Mouse (Mus musculus) kidney, embryonic 15.5 days (tissue): ENCODE measurements around the gene 4933428G20Rik. TPM values are rescaled to one million over a fixed set of nuclear protein-coding genes. Genes with fewer than 3 reads are reported as not detected.

Source experiments
- ATAC-seq: fragments of 200-750 bp; cut with Nextera tagmentation; replicated peaks from 2 replicates; pipeline ENCODE4 v1.8.0; 2017; ENCODE audit warnings: moderate TSS enrichment; ENCODE audit not compliant: low FRiP score
- H3K27ac ChIP-seq: fragments of 300-500 bp; sonication (generic); 2 replicates; pipeline ENCODE4 v1.5.1; 2015; ENCODE audit warnings: mild to moderate bottlenecking, inconsistent platforms
- H3K27me3 ChIP-seq: fragments of 300-500 bp; sonication (generic); 2 replicates; pipeline ENCODE4 v1.6.1; 2015; ENCODE audit warnings: inconsistent platforms
- H3K36me3 ChIP-seq: fragments of 300-500 bp; sonication (generic); 2 replicates; pipeline ENCODE4 v1.6.1; 2015; ENCODE audit warnings: inconsistent platforms
- H3K4me1 ChIP-seq: fragments of 300-500 bp; sonication (generic); 2 replicates; pipeline ENCODE4 v1.6.1; 2015; ENCODE audit warnings: inconsistent platforms
- H3K4me2 ChIP-seq: fragments of 300-500 bp; sonication (generic); 2 replicates; pipeline ENCODE4 v1.6.1; 2015; ENCODE audit warnings: moderate library complexity, mild to moderate bottlenecking, inconsistent platforms
- H3K4me3 ChIP-seq: fragments of 300-500 bp; sonication (generic); replicated peaks from 2 replicates; pipeline ENCODE4 v1.5.1; 2015; ENCODE audit warnings: mild to moderate bottlenecking, inconsistent platforms
- H3K9ac ChIP-seq: fragments of 300-500 bp; sonication (generic); 2 replicates; pipeline ENCODE4 v1.6.1; 2015; ENCODE audit warnings: mild to moderate bottlenecking, inconsistent platforms
- H3K9me3 ChIP-seq: fragments of 300-500 bp; sonication (generic); replicated peaks from 2 replicates; pipeline ENCODE4 v1.6.1; 2016; ENCODE audit warnings: inconsistent platforms
- WGBS: fragments of 180-500 bp; shearing (Covaris S2); methylation state at CpG from one replicate; pipeline ENCODE4 v1.1.7; 2015; ENCODE audit warnings: mixed read lengths; 5-methylcytosine and 5-hydroxymethylcytosine counted together
- polyA plus RNA-seq: library from polyadenylated mRNA; unstranded; fragments of >200 nt; fragmentation: Nextera tagmentation; extraction: Ambion mirVana; gene quantifications from 2 replicates; pipeline ENCODE4 v1.2.1, GENCODE M21; 2015

4933428G20Rik gene
- polyA plus RNA-seq, 1 experiment from 2014 or later, result 0.84 TPM

- Histone ChIP-seq H3K4me1 (peaks cover 26% of the 10 kb centered on the region), H3K27ac (no peak overlapping the region), H3K27me3 (peaks cover 51% of the 10 kb centered on the region), H3K4me3 (no peak overlapping the region), H3K9me3 (no peaks in the 10 kb centered on the region), H3K9ac (no peak overlapping the region), H3K36me3 (peaks cover 50% of the 10 kb centered on the region), H3K4me2 (no peak overlapping the region)
- no peak for ATAC-seq
- 89% methylated on average over 4 of the region's 4 CpGs for WGBS
Observed at GRCm38 (mm10) chr11:97497543-97497942, 2.6 kb downstream of the 4933428G20Rik start.

GRCm38 (mm10) chr11:97492836-97493235, 7.3 kb downstream of the 4933428G20Rik start:
- ATAC-seq, result no peak
- 80% methylated on average over 3 of the region's 3 CpGs for WGBS
- Histone ChIP-seq H3K4me3 (no peak overlapping the region), H3K36me3 (peaks cover 75% of the 10 kb centered on the region), H3K9me3 (no peaks in the 10 kb centered on the region), H3K27ac (no peak overlapping the region), H3K9ac (no peak overlapping the region), H3K27me3 (peaks cover 5% of the 10 kb centered on the region; the same call in 1 of the 2 replicates), H3K4me2 (no peak overlapping the region), H3K4me1 (no peaks in the 10 kb centered on the region)

GRCm38 (mm10) chr11:97491640-97492039, 8.5 kb downstream of the 4933428G20Rik start:
- 69% methylated on average over 10 of the region's 10 CpGs for WGBS
- ATAC-seq, result no peak
- peaks cover 77% of the 10 kb centered on the region for H3K36me3 ChIP-seq

GRCm38 (mm10) chr11:97489589-97490324, 10.4 kb downstream of the 4933428G20Rik start:
- Histone ChIP-seq H3K27ac (no peak overlapping the region), H3K4me1 (peaks cover 7% of the 10 kb centered on the region; the same call in 1 of the 2 replicates), H3K9me3 (no peaks in the 10 kb centered on the region), H3K9ac (no peak overlapping the region), H3K4me2 (no peak overlapping the region), H3K27me3 (no peaks in the 10 kb centered on the region), H3K4me3 (no peak overlapping the region), H3K36me3 (peaks cover 81% of the 10 kb centered on the region)
- ATAC-seq, result 0 out of 2 replicates have a peak, but pooled peaks have one; percentile 49
- 29% methylated on average over 16 of the region's 16 CpGs for WGBS

More at GRCm38 (mm10) chr11:97491640-97492039, 8.5 kb downstream of the 4933428G20Rik start:
- H3K4me2 ChIP-seq, result no peak overlapping the region
- H3K9me3 ChIP-seq, result no peaks in the 10 kb centered on the region
- H3K27me3 ChIP-seq, result no peaks in the 10 kb centered on the region
- no peak overlapping the region for H3K9ac ChIP-seq
- no peak overlapping the region for H3K27ac ChIP-seq
- H3K4me1 ChIP-seq, result no peaks in the 10 kb centered on the region
- H3K4me3 ChIP-seq, result no peak overlapping the region

- H3K36me3 ChIP-seq, result peaks cover 74% of the 10 kb centered on the region
- no peak overlapping the region for H3K9ac ChIP-seq
- H3K9me3 ChIP-seq, result no peaks in the 10 kb centered on the region
- H3K4me2 ChIP-seq, result no peak overlapping the region
- H3K27me3 ChIP-seq, result no peaks in the 10 kb centered on the region
- peaks cover 11% of the 10 kb centered on the region for H3K4me1 ChIP-seq
- no peak for ATAC-seq
- H3K4me3 ChIP-seq, result no peak overlapping the region
- WGBS, result 46% methylated on average over 3 of the region's 3 CpGs
- H3K27ac ChIP-seq, result no peak overlapping the region
Observed at GRCm38 (mm10) chr11:97487656-97488055, 12.5 kb downstream of the 4933428G20Rik start.

- Histone ChIP-seq H3K4me2 (no peak overlapping the region), H3K27ac (no peak overlapping the region), H3K4me3 (no peak overlapping the region), H3K27me3 (no peaks in the 10 kb centered on the region), H3K4me1 (peaks cover 23% of the 10 kb centered on the region), H3K9ac (no peak overlapping the region), H3K36me3 (peaks cover 64% of the 10 kb centered on the region), H3K9me3 (no peaks in the 10 kb centered on the region)
- ATAC-seq, result no peak
- 58% methylated on average over 8 of the region's 8 CpGs for WGBS
Observed at GRCm38 (mm10) chr11:97485661-97486060, 14.5 kb downstream of the 4933428G20Rik start.

GRCm38 (mm10) chr11:97479824-97480223, 20.3 kb downstream of the 4933428G20Rik start:
- Histone ChIP-seq H3K27ac (no peak overlapping the region), H3K9ac (no peak overlapping the region), H3K9me3 (no peaks in the 10 kb centered on the region), H3K4me1 (peaks cover 30% of the 10 kb centered on the region), H3K4me3 (no peak overlapping the region), H3K27me3 (no peaks in the 10 kb centered on the region), H3K36me3 (peaks cover 74% of the 10 kb centered on the region), H3K4me2 (no peak overlapping the region)
- WGBS, result 85% methylated on average over 8 of the region's 8 CpGs
- ATAC-seq, result no peak

- Histone ChIP-seq H3K4me2 (no peak overlapping the region), H3K9me3 (no peaks in the 10 kb centered on the region), H3K4me3 (no peak overlapping the region), H3K4me1 (peaks cover 30% of the 10 kb centered on the region), H3K36me3 (peaks cover 70% of the 10 kb centered on the region), H3K9ac (no peak overlapping the region), H3K27ac (no peak overlapping the region), H3K27me3 (no peaks in the 10 kb centered on the region)
- 64% methylated on average over 10 of the region's 10 CpGs for WGBS
- no peak for ATAC-seq
Observed at GRCm38 (mm10) chr11:97479085-97479484, 21.1 kb downstream of the 4933428G20Rik start.

GRCm38 (mm10) chr11:97478345-97478744, 21.8 kb downstream of the 4933428G20Rik start:
- H3K9ac ChIP-seq, result no peak overlapping the region
- 88% methylated on average over 6 of the region's 6 CpGs for WGBS
- H3K4me2 ChIP-seq, result no peak overlapping the region
- H3K4me3 ChIP-seq, result no peak overlapping the region
- peaks cover 77% of the 10 kb centered on the region for H3K36me3 ChIP-seq
- no peak for ATAC-seq
- no peaks in the 10 kb centered on the region for H3K9me3 ChIP-seq
- no peak overlapping the region for H3K27ac ChIP-seq
- peaks cover 30% of the 10 kb centered on the region for H3K4me1 ChIP-seq
- no peaks in the 10 kb centered on the region for H3K27me3 ChIP-seq

- H3K9ac ChIP-seq, result no peak overlapping the region
- no peak overlapping the region for H3K4me2 ChIP-seq
- no peaks in the 10 kb centered on the region for H3K27me3 ChIP-seq
- H3K4me1 ChIP-seq, result peaks cover 23% of the 10 kb centered on the region
- ATAC-seq, result no peak
- 54% methylated on average over 7 of the region's 7 CpGs for WGBS
- peaks cover 79% of the 10 kb centered on the region for H3K36me3 ChIP-seq
- no peak overlapping the region for H3K4me3 ChIP-seq
- H3K27ac ChIP-seq, result no peak overlapping the region
- no peaks in the 10 kb centered on the region for H3K9me3 ChIP-seq
Observed at GRCm38 (mm10) chr11:97477431-97477830, 22.7 kb downstream of the 4933428G20Rik start.

GRCm38 (mm10) chr11:97476334-97477095, 23.6 kb downstream of the 4933428G20Rik start:
- WGBS, result 65% methylated on average over 8 of the region's 8 CpGs
- H3K9ac ChIP-seq, result no peak overlapping the region
- no peak overlapping the region for H3K4me3 ChIP-seq
- H3K36me3 ChIP-seq, result peaks cover 87% of the 10 kb centered on the region
- H3K27ac ChIP-seq, result no peak overlapping the region; the same call in 1 of the 2 replicates
- H3K4me1 ChIP-seq, result peaks cover 14% of the 10 kb centered on the region; the same call in 1 of the 2 replicates
- no peaks in the 10 kb centered on the region for H3K27me3 ChIP-seq
- ATAC-seq, result peak; percentile 24; the same call in 1 of the 2 replicates
- no peaks in the 10 kb centered on the region for H3K9me3 ChIP-seq
- no peak overlapping the region for H3K4me2 ChIP-seq

- H3K27ac ChIP-seq, result no peak overlapping the region
- H3K4me2 ChIP-seq, result no peak overlapping the region
- peaks cover 86% of the 10 kb centered on the region for H3K36me3 ChIP-seq
- H3K27me3 ChIP-seq, result no peaks in the 10 kb centered on the region
- H3K4me3 ChIP-seq, result no peak overlapping the region
- ATAC-seq, result no peak
- 84% methylated on average over 6 of the region's 6 CpGs for WGBS
- H3K9me3 ChIP-seq, result no peaks in the 10 kb centered on the region
- no peaks in the 10 kb centered on the region; the same call in 1 of the 2 replicates for H3K4me1 ChIP-seq
- H3K9ac ChIP-seq, result no peak overlapping the region
Observed at GRCm38 (mm10) chr11:97471276-97471675, 28.9 kb downstream of the 4933428G20Rik start.
